Mouse (Mus musculus): ENCODE results near the gene Phgr1.

Phgr1 gene

DNA sequence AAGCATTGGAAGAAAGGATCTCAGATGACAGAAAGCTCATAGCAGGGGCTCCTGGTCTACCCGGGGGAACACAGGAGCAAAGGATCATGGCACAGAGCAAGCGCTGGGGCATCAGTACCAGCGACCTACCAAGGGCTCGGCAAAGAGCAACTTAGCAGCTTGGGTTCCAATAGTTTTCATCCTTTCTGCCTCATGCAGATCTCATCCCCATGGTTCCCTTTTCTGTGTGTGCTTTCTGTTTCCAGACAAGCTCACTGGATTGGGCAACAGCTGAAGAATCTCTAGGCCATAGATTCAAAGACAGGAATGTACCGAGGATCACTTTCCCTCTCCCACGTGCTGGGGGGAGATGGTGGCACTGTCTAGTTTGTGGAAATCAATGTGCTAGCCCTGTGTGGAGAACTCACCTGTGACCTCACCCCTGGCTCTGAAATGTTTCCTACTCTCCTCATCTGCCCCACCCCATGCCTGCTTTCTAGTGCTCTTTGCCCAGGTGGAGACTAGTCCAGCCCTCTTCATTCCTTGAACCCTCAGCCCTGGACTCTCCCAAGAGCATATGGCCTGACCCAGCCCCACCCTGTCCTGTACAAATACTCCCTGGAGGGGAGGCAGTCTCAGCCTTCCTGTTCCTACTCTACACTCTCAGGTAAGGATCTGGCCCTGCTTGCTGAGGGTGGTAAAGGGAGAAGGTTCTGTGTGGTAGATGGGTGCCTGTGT lies at the start of gene Phgr1:
TSS of gene Phgr1 (plus strand) at position 612 of the 717 bp plus-strand sequence.
- no peak for DNase-seq (ENCODE audit: low read depth)

- no peak for DNase-seq (ENCODE audit: low read depth)
Measured at GRCm38 (mm10) chr2:118723693-118724486, 48.7 kb upstream of the Phgr1 start.

DNA sequence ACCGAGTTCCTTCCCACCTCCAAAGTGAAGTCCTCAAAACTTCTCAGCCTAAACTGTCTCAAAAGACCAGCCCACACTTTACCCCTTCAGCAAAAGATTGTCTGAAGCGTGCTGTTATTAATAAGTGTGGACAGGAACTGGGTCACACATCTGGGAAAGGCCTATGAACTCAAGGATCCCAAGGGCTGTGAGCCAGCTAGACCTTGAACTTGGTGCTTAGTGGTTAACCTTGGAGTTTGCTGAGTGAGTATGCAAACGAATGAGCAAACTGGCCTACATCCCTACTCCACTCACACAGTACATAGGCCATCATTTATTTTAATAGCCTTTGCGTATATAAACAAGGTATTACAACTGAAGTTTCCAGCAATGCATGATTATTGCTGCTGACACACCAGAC lies 47.1 kb upstream of the Phgr1 start:
- DNase-seq (ENCODE audit: low read depth), result no peak

DNA sequence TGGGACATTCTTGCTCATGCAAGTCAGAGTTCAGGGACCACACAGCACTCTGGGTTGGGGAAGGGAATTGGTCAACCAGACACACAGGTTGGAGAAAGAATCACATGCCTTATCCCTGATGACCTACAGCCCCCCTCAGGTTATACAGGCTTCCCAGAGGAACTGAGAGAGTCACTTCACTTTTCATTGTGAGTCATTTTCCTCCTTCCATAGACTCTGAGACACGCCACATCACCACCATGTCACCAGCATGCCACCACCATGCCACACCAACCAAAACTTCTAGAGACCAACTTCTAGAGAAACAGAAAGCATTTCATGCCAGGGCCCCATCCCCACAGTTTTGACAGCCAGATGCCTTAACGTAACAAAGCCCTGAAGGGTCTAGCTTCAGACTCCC lies 45.7 kb upstream of the Phgr1 start:
- no peak for DNase-seq (ENCODE audit: low read depth)

DNA sequence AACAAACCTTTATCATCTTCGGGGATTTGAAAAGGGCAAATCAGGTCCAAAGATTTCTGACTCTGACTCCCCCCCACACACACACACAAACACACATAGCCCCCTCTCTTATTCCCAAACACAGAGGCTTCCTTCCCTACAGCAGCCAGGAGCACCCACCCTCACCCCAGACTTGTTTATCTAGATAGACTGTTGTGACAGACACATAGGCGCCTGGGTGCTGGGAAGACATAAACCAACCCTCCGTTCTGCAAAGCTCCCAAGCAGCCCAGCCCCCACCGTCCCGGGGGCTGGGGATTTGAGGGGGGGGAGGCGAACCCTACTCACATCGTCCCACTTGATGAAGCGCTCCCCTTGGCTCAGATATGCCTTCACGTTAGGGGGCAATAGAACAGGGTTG lies 44.7 kb upstream of the Phgr1 start:
- no peak for DNase-seq (ENCODE audit: low read depth)

DNA sequence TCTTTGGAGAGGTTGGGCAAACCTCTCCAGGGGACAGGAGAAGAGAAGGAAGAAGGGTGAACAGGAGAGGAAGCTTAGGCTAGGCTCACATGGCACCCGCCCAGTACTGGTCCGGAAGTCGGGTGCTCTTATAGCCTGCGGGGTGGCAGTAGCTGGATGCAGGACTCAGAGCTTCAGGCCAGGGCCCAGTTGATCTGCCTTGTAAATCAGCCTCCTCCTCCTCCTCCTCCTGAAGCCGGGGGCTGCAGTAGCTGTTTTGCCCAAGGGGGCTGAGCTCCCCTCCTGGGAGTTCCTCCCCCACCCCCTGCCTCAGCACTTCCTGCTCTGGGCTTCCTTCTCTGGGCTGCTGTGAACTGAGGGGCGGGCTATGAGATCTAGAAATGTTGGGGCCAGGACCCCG lies 44.2 kb upstream of the Phgr1 start, which contains the start of gene Plcb2:
TSS of gene Plcb2 (minus strand) at position 102 of the 400 bp plus-strand sequence.
- DNase-seq (ENCODE audit: low read depth), result peak; percentile 73

- DNase-seq (ENCODE audit: low read depth), result no peak
Measured at GRCm38 (mm10) chr2:118729194-118729593, 43.4 kb upstream of the Phgr1 start.

DNA sequence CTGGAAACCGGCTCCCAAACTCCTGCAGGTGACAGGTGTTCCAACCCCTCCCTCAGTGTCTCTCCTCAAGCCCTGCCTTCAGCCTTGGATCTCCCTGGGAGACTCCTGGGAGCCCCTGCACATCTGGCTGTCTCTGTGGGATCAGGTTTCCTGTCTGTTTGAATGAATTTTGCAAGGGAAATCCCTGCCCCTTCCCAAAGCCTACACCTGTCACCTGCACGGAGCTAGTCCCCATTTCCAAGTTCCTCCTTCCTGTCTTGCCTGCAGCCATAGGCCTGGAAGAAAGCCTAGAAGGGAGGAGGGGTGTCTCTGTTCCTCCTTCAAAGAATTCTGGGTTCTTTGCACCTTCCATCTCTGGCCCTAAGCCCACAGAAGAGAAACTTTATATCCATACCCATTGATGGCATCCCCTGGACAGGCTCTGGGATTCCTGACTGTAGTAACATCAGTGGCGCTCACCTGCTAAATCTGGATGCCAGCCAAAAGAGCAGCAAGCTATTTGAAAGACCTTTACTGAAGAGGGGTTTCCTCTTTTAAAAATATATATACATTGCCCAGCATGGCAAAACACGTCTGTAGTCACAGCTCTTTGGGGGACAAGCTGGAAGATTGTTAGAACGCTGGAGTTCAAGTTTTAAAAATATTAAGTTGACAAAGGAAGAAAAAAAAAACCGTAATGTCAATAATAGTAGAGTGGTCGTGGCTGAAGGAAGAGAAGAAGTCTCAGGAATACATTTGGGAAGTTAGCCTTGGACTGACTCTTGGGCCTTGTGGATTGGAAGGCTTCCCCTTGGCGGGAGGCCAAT lies 42.5 kb upstream of the Phgr1 start:
- DNase-seq (ENCODE audit: low read depth), result no peak

DNA sequence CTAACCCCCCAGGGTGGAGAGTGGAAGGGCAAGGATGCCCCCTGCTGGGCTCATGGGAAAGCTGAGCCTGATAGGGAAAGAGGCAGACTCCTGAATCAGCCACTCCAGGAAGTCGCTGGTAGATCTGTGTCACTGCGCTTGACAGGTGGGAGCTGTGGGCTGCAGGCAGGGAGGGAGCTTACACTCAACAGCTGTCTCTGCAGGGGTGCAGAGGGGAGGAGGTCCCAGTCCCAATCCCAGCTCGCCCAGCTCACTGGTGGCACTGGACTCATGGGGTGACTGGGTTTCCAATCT lies 42.0 kb upstream of the Phgr1 start:
- DNase-seq (ENCODE audit: low read depth), result peak; percentile 61

GRCm38 (mm10) chr2:118731981-118732380 lies 40.6 kb upstream of the Phgr1 start:
- DNase-seq (ENCODE audit: low read depth), result no peak

DNA sequence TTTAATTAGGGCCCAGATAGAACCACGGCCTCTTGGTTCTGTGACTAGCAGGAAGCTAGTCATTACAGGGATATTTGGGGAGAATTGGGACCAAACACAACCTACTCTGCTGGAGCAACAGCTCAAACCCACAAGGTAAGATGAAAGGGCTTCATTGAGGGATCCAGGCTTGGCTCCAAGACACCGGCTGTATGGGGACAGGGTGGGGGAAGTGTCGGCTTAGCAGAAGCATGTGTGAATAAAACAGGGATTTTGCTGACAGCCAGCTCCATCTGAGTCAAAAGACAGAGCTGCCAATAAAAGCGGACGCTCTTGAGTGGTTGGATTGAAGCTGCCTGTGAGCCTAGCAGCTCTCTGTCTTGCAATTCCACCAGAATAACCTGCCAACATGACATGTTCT lies 39.2 kb upstream of the Phgr1 start:
- no peak for DNase-seq (ENCODE audit: low read depth)

DNA sequence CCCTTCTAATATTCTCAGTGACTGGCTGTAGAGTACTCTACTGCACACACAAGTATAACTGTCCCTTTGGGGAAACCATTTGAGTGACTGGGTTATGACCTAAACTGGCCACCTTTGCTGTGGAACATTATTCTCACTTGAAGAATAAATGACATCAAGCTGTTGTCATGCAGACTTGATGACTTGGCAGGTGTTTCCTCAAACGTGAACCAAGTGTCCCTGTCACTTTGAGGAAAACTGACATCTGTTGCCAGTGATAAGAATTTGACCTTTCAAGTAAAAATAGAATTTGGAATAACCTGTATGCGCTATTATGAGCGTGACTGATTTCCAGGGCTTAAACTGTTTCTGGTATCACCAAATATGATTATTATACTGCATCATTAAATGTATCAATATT lies 32.2 kb upstream of the Phgr1 start:
- DNase-seq (ENCODE audit: low read depth), result no peak

- no peak for DNase-seq (ENCODE audit: low read depth)
Measured at GRCm38 (mm10) chr2:118741183-118741582, 31.4 kb upstream of the Phgr1 start.

DNA sequence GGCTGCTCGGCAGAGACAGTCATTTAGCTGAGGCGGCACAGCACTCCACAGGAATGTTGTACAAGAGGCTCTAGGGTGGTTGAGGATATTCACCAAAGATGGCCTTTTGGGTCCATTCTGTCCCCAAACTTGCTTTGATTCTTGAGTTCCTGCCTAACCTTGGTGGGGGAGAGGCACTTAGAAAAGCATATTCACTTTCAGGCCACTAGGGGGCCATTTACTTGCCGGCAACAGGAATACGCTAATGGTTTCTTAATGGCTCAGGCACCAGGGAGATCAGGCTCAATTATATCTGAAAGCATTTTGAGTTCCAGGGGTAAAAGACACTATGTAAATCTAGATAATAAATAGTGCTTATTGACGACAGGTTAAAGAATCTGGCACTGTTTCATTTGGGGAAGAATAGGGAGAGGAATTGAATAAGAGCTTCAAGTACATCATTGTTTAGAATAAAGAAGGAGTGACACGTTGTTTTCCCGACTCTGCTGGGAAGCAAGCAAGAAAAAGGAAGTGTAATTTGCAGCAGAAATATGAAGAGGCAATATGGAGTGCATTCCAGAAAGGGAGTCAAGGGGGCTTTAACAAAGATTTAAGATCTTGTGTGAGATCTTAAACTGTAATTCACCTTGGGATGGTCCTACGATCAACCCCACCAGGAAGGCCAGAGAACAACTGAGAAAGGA lies 29.2 kb upstream of the Phgr1 start:
- peak; percentile 81 for DNase-seq (ENCODE audit: low read depth)

DNA sequence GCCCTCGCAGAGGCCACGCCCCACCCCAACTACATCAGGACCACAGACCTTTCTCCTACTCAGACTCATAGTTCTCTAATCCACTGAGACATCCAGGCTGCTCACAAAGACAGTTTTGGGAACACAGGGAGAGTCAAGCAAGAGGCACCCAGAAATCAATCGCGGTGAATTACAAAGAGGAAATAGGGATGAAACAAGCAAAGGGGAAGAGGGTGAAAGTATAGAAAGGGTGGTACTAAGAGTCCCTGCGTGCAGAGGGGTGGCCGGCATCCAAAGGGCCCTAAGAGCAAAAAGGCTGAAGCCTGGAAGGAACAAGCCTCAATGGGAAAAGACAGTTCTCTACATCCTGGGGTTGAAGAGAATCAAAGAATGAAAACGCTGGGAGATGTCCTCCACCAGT lies 27.9 kb upstream of the Phgr1 start:
- no peak for DNase-seq (ENCODE audit: low read depth)

DNA sequence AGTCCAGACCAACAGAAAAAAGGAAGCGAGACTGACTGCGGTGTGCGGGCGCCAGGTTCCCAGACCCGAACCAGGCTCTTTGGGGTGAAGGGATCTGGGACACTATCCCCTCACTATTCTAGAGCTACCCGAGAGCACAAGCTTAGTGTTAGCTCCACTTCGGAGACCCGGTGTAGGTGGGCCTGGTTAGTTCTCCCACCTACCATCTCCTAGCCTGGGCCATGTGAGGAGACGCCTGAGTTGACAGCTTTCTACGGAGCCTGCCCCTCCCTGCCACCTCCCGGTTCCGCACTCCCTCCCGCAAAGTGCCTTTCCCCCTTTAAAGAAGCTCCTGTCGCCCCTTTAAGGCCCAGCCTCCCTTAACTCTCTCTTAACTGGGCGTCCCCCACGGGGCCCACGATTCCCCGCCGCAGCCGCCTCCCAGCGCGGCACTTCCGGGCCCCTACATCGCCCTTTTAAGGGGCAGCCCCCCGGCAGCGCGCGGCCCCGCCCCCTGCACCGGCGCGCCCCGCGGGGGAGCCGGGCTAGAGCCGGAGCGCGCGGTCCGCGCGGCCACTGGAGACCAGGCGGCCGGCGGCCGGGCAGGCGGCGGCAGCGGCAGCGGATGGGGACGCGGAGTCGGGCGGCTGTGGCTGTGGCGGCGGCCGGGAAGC lies 27.2 kb upstream of the Phgr1 start, which contains the start of gene Inafm2:
TSS of gene Inafm2 (plus strand) at position 527 of the 653 bp plus-strand sequence.
- DNase-seq (ENCODE audit: low read depth), result peak; percentile 85

GRCm38 (mm10) chr2:118745915-118746901 lies 26.4 kb upstream of the Phgr1 start:
- peak; percentile 60 for DNase-seq (ENCODE audit: low read depth)

DNA sequence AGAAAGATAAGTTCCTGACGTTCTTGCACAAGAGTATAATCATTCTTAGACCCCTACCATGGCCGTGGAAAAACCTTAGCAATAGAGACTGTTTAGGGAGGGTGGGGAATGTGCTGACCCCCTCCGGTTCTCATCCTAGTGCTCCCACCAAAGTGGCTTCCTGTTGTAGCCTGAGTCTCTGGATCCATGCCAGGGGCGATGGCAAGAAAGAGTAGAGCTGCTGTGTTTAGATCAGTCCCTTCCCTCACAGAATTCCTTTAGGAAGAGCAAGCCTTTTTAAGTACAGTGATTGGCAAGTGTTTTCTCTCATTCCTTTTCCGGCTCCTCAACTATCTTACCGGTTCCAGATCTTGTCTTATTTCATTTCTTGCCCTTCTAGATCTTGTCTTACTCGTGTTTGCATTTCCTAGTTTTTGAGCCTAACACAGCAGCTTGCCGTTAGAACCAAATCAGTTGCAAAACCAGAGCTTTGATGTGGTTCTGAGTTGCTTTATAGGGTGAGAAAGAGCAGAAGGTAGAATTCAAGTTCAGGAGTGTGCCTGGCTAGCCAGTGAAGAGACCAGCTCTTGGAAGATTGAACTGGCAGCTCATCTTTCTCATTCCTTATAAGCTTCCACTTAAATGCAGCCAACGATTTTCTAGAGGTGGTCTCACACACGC lies 25.1 kb upstream of the Phgr1 start:
- peak; percentile 77 for DNase-seq (ENCODE audit: low read depth)

DNA sequence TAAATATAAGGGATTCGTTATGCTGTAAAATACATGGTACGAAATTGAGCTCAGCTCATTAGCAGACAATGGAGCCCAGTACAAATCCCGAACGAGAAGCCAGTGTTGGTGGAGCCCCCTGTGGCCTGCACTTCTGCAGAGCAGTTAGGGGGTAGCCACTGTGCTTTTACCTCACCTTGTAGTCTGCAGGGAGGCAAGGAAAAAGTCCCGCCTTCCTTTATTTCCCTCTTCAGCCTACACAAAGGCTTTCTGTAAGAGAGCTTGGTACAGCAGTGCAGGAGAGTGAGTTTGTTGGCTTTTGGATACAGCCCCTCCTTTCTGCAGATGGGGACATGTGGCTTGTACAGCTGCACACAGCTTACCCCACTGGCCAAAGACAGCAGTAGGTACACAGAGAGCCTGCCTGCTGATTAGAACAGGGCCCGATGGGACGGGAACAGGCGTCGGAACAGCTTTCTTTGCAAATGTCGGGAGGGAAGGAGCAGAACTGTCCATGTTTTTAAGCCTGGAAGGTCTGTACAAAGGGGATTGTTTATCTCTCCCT lies 23.2 kb upstream of the Phgr1 start:
- no peak for DNase-seq (ENCODE audit: low read depth)

- DNase-seq (ENCODE audit: low read depth), result no peak
Measured at GRCm38 (mm10) chr2:118750476-118750875, 22.1 kb upstream of the Phgr1 start.

Measured in naive thymus-derived CD4-positive, alpha-beta T cell, adult 2 months (primary cell).